Mouse (Mus musculus) megakaryocyte, adult 5-6 weeks (primary cell): ENCODE results near the gene Scd2. TPM values are rescaled to one million over a fixed set of nuclear protein-coding genes. Genes with fewer than 3 reads are reported as not detected.
"Not testable (repeated sequence)": the region's sequence is repeated elsewhere in the genome, so short reads cannot be mapped to it uniquely, and the experiment has no call there.

ENCODE experiments used
- ATAC-seq: 2 replicates; pipeline ENCODE4 v1.8.0; 2016; ENCODE audit warnings: mild to moderate bottlenecking, inconsistent platforms; ENCODE audit not compliant: poor library complexity, severe bottlenecking
- total RNA-seq, 2 experiments: library from RNA; stranded (forward) in 1 of 2; stranded (reverse) in 1 of 2; fragments of 153-499, 151-499 nt in 1 of 2; fragments of 221-1000, 200-1000 nt in 1 of 2; gene quantifications; 2 replicates each; pipeline versions ENCODE4 v1.2.3 to v1.2.4; 2015 to 2017

Scd2 gene
- total RNA-seq, 2 experiments from 2014 or later, result 26.9 to 33.3 TPM

DNA sequence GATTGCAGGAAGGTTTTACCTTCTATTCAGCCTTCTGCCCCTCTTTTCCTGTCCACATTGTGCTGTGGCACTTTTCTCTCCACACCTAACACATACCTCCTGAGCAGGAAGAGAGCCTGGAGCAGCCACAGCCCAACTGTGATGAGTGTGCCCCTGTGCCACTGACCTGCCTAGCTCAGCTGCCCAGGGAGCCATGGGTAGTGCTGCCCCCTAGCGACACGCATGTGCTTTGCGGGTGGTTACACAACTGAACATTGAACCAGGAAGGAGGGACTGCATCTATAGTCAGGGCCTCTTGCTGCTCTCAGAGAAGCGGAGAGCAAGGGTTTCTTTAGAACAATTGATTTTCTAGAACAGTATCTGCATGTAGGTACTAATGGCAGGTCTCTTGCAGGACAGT, 2.3 kb downstream of the Scd2 start:
- peak; percentile 66 for ATAC-seq

DNA sequence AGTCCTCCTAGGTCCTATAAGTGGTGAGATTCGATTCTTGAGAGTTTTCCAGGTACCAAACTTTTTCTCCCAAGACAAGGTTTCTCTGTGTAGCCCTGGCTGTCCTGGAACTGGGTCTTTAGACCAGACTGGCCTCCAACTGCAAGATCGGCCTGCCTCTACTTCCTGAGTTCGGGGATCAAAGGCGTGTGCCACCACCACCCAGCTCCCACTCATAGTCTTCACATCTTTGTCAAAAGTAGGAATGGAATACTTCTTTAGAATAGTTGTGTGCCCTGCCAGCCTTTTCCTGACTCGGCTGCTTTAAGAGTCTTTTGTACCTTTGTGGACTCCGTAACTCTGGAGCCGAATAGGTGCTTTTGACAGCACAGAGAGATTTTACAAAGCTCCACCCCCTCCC, 2.7 kb downstream of the Scd2 start:
- ATAC-seq, result no peak

DNA sequence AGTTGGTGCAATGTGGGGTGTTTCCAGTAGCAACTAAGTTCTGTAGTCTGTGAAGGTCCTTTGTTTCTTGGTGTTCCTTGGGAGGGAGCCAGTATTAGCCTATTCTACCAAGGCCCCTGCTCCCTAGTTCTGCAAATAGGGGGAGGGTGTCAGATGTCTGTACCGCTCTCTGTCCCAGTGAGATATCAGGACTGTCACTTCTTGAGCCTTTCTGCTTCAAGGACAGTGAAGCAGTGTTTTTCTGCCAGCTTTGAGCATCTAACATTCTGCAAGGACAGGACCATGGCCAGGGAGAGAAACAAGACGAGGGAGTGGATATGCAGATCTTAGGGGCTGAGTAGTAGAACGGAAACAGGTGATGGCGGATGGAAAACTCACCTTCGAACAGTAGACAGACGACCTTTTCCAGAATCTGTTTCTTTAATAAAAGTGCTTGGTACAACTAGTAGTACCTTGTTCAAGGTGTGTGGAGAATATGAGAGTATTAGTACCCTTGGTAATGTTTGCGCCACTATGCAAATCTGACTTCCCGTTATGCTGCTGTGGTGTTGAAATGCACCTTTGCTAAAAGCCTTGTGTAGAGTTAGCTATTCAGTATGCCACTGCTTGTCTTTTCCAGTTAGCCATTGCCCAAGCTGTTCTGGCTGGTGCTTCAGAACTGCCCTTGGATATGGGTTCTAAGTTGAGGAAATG, 3.7 kb downstream of the Scd2 start:
- ATAC-seq, result peak; percentile 24; the same call in 1 of the 2 replicates

DNA sequence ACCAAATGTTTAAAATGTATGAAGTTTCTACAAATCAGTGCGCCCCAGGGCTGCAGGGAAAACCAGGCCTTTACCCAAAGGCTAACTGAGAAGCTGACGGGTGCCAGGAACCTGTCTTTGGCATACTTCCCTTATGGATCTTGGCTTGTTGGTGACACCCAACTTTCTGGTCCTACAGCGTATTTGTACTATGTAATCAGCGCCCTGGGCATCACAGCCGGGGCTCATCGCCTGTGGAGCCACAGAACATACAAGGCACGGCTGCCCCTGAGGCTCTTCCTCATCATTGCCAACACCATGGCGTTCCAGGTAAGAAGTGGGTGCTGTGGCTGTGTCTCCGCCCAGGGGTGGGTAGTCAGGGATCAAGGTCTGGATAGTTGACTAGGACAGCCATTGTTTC, 4.4 kb downstream of the Scd2 start:
- ATAC-seq, result no peak

DNA sequence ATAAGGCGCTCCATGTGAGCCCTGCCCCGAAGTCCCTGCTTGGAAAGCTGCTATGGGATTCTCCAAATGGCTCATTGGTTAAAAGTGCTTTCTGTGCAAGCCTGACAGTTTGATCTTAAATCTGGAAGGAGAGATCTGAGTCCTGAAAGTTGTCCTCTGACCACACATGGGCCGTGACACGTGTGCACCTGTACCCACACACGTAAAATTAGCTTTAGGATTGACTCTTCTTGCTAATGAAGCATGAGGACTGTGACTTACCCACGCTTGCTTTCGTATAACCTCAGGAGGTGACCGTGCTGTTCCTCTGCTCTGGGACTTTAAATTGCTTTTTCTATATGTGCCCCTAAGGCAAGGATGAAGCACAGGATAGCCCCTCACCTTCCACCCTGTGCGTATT, 5.6 kb downstream of the Scd2 start:
- no peak for ATAC-seq

DNA sequence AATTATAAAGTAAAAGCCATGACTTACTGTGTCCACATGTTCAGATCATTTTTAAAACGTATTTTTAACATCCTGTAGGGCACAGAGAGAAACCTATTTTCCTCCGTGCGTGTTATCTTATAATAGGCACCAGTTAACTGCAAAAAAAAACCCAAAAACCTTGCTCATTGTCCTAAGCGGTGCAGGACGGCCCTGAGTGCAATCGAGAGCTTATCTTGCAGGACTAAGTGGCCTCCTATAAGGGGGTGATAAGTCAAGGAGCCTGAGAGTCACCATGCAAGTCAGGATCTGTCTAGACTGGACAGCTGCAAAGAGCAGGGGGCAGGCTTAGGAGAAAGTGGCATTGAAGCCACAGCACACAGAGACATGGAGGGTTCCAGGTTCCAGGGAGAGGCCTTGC, 6.4 kb downstream of the Scd2 start:
- no peak for ATAC-seq

DNA sequence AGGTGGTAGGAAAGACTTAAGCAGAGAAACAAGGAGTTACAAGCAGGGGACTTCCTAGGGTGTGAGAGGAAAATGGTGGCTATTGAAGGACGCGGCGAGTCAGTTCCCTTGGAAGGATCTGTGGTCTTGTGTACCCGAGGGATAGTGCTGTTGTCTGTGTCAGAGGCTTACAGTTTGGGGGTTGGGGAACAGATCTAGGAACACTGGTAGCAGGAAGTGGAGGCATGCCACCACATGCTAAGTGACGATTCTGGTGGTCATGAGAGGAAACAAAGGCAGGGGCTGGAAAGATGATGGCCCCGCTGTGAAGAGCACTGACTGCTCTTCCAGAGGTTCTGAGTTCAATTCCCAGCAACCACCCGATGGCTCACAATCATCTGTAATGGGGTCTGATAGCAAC, 7.0 kb downstream of the Scd2 start:
- ATAC-seq, result no peak

DNA sequence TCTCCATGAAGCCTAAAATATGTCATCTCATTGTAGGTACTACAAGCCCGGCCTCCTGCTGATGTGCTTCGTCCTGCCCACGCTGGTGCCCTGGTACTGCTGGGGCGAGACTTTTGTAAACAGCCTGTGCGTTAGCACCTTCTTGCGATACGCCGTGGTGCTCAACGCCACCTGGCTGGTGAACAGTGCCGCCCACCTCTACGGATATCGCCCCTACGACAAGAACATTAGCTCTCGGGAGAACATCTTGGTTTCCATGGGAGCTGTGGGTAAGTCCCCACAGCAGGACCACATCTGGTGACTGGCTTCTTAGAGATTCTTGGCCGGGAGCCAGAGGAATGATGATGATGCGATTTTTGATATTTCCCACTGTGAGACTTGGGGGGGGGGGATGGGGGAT, 7.7 kb downstream of the Scd2 start:
- ATAC-seq, result no peak

DNA sequence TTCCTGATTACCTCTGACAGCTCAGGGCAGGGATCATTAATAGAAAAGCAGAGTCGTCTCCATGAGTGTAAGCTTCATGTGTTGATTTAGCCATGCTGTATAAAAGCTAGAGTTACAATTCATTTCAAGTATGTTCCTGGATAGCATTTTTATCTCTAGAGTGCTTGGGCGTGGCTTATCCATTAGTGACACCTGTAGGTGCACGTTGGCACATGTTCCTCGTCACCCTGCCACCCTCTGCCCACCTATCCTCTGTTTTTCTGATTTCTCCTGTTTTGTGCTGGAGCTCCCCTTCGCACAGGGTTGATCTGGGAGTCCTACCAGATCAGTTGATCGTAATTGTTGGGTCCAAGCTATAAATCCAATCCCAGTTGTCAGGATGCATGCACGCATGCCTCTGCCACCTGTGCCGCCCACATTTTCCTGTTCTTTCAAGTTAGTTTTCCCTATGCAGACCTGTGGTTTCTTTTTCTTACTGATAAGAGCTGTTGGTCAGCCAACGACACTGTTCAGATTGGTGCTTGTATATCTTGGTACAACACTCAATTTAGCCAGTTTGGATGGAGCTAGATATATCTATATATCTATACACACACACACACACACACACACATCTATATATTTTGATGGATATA, 8.3 kb downstream of the Scd2 start:
- no peak for ATAC-seq

DNA sequence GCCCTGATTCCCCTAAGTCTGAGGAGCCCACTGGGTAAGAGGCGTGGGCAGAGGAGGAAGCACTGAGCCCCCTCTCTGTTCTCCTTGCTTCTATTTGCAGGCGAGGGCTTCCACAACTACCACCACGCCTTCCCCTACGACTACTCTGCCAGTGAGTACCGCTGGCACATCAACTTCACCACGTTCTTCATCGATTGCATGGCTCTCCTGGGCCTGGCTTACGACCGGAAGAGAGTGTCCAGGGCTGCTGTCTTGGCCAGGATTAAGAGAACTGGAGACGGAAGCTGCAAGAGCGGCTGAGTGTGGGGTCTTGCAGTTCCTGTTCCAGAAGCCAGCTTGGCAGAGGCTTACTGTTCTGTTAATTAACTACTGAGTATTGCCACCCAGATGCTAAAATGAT, 9.4 kb downstream of the Scd2 start:
- no peak for ATAC-seq

DNA sequence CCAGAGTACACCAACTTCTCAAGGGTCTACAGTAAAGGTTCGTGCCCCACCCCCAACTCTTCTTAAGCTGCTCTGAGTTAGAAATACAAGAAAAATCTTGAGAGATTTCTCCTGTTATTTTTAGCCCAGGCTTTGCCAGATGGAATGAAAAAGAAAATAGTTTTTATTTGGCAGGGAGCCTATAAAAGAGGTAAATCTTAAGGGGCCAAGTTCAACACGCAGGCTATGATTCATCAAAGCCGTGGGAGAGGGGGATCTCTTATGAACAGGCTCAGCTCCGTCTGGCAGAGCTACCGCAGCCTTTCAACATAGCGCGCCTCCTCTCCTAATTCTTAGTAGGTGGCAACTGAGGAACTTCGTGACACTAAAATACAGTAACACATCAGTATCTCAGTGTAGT, 10.0 kb downstream of the Scd2 start:
- no peak for ATAC-seq

DNA sequence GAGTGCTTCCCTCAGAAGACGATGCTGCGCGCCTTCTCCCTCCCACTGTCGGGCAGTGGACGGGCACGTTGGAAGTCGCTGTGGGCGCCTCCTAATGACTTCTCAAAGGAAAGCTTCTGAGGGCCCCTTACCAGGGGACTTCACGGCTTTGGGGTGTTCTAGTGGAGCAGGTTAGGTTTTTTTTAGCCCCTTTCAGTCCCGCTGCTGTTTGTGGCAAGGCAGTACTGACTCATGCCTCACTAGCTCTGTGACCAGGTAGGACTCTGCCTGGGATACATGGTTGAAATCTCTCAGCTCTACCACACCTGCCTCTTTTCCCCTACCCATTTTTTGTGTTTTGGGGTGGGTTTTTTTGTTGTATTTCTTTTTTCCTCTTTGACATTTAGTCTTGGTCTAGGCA, 10.9 kb downstream of the Scd2 start:
- ATAC-seq, result no peak

DNA sequence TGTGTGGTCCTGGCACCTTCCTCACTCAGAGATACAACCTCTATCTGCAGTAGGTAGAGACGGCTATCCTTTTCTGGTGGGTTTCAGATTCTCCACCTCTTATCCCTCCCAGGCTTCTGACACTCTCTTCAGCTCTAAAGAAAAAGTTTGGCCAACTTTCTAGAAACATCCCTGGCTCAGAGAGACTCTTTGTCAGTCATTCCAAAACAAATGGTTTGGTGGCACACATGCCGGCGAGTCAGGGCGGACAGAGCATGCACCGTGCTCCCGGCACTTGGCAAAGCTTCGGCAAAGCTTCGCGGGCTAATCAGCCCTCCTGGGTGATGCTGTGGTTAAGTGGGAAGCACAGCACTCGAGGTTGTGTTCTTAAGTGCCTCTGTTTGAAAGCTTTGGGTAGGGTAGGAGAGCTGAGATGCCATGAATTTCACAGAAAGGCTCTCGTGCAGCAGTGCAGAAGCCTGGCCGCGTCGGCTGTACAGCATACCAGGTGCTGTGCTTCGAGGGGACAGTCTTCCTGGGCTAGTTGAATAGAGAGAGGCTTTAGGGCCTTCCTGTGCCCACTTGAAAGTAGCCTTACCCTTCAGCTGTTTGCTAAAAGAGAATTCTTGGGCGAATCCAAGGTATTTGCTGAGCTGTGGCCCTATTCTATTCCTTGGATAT, 11.5 kb downstream of the Scd2 start:
- no peak for ATAC-seq

DNA sequence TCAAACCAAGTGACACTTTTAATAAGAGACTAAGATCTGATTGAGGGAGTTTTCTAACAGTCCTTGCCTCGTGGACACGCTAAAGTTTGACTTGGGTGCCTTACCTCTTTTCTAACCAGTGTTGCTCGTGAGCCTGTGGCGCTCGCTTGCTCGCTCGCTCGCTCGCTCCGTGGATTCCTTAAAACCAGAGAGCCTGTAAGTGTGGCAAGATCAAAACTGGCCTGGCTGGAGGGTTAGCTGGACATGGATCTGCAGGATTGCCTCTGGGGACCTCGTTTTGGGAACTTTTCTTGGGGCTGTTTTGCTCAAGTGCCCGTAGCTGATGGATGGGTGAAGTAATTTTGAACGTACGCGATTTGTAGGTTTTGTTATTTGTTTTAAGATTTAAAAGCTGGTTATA, 12.2 kb downstream of the Scd2 start:
- no peak for ATAC-seq

DNA sequence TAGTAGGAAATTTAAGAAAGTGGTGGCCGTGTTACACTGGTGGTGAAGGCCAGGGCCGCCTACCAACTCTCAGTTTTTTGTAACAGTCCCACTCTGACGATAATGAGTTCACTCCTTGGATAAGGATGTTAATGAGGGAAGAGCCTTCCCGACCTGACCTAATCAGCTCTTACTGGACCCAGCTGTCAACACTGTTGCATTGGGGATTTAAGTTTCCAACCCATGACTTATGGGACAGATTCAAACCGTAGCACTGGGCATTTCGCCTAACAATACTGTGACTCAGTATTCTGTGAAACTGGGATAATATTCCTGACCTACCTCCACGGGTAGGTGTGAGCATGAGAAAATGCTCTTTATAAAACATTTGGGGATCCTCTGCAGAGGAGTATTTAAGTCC, 12.7 kb downstream of the Scd2 start:
- ATAC-seq, result no peak

DNA sequence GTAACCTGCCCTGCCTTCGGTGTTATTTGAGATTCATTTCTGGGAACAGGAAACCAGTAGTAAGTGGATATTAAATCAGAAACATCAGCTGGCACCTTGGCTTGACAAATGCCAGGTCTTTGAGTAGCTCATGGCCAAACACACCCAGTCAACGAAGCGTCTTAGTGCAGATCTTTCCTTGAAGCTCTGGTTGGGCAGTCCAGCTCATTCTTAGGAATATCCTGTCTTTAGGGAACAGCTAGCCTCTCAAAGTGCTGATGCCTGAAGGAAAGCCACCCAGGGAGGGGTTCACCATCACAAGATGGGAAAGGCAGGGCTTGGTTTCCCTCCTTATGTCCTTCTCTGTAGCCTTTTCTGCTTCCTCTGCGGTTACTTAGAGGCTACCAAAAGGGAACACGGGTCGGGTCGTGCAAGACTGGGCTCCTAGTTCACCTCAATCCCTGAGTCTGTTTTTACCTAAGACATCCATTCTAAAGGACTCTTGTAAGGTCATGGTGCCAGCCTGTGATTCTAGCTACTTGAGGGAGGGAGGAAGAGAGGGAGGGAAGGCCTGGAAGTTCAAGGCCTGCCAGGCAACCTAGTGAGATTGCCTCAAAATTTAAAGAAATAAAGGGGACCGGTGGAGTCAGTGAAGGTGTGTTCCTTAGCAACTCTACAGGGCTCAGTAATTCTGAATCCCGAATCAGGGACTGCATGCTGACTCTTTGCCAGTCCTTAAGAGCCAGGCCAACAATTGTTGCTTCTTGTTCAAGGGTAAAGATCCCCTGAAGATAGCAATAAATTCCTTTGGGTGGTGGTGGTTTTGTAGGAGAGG, 13.8 kb downstream of the Scd2 start:
- no peak for ATAC-seq

DNA sequence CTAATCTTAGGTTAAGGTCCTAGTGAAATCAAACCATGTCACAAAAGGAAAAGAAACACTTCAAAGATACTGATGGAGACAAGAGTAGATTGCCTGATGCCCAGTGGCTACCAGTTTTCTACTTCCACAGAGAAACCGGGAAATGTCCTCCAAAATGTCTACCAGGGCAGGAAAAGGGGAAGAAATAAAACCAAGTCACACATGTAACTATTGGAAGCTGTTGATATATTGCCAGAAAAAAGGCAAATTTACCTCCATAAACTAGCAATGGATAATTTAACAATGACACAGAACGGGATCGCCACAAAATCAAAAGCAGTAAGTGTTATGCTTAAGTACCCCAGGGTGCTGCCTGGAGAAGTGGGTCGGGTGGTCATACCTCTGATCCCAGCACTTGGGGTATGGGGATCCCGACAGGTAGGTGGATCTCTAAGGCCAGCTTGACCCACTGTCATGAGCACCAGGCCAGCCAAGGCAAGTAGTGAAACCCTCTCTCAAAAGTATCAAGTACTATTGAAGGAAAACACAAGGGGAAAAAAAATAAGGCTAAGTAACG, 14.5 kb downstream of the Scd2 start:
- no peak for ATAC-seq

DNA sequence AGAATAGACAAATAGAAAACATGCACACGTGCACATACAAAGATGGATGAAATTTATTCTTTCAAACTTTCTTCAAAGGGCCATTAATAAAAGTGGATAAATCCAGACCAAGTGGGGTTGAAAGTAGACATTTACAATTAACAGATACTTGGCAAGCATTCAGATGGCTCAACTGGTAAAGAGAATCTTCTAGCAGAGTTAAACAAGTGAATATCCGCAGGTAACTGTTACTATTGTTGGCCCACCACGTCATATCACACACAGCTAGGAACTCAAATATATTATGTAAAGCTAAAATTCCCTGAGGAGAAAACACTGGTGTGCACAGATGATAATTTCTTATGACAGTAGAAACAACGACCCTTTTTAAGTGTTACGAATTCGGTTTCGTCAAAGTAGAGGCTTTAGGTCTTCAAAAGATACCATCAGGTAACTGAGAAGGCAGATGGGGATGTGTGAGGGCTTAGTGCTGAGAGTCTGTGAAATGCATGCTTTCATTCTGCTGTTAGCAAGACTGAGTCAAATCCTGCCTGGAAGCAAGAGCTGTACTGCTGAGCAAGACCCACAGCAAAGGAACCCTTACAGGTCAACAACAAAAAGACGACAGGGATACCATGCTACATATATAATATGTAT, 15.3 kb downstream of the Scd2 start:
- ATAC-seq, result no peak

DNA sequence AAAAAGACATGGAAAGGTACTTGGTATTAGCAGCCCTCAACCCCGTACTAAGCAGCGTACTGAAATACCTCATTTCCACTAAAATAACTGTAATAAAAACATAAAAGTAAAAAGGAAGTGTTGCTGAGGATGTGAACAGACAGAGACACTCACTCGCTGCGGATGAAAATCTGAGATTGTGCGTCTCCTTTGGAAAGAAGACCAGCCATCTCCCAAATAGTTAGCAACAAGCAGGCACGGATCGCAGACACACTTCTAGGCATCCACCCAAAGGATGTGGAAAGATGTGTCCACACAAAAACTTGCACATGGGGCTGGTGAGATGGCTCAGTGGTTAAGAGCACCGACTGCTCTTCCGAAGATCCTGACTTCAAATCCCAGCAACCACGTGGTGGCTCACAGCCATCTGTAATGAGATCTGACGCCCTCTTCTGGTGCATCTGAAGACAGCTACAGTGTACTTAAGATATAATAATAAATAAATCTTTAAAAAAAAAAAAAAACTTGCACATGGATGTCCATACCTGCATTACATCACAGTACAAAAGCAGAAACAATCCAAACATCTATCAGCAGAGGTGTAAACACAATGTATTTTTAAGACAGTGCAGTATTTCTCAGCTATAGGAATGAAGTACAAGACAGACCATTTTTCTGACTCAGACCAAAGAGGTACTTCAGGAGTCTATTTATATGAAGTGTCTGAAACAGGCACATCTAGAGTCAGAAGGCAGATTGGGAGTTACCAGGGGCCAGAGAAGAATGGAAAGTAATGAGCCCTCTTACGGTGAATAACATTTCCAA, 16.1 kb downstream of the Scd2 start:
- ATAC-seq, result no peak

DNA sequence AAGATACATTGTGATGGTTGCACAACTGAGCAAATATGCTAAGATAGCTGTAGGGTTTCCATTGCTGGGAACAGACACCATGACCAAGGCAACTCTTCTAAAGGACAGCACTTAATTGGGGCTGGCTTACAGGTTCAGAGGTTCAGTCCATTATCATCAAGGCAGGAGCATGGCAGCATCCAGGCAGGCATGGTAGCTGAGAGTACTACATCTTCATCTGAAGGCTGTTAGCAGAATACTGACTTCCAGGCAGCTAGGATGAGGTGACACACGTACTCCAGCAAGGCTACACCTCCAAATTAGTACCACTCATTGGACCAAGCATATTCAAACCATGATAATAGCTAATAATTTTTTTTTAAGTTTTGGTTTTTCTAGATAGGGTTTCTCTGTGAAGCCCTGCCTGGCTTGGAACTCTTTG, 16.7 kb downstream of the Scd2 start:
- not testable (repeated sequence) for ATAC-seq
